Mouse (Mus musculus) macrophage (primary cell): ENCODE measurements around the gene Abcd2. TPM values are rescaled to one million over a fixed set of nuclear protein-coding genes. Genes with fewer than 3 reads are reported as not detected.

Experiments used
- H3K27ac ChIP-seq: fragments of 350-480 bp; formaldehyde crosslinking; 2 replicates; pipeline ENCODE4 v1.9.0; 2021
- H3K36me3 ChIP-seq: fragments of 350-480 bp; formaldehyde crosslinking; 2 replicates; pipeline ENCODE4 v1.9.0; 2021; ENCODE audit errors: inconsistent target
- H3K4me3 ChIP-seq: fragments of 350-480 bp; formaldehyde crosslinking; 2 replicates; pipeline ENCODE4 v1.9.0; 2021; ENCODE audit errors: inconsistent target
- H3K79me2 ChIP-seq: fragments of 350-480 bp; formaldehyde crosslinking; 2 replicates; pipeline ENCODE4 v1.9.0; 2021; ENCODE audit errors: inconsistent target
- WGBS: methylation state at CpG from one replicate; pipeline ENCODE4 v1.1.7; 2026; ENCODE audit warnings: inconsistent platforms; ENCODE audit not compliant: missing documents; 5-methylcytosine and 5-hydroxymethylcytosine counted together
- polyA plus RNA-seq: library from polyadenylated mRNA; stranded (reverse); fragments of 250-400 nt; gene quantifications from 3 replicates; pipeline ENCODE4 v1.2.4, GENCODE M21; 2018; ENCODE audit warnings: inconsistent platforms

Abcd2 gene
- polyA plus RNA-seq, 1 experiment from 2014 or later, result 12.9 TPM

- no peaks in the 10 kb centered on the region for H3K79me2 ChIP-seq
- 12% methylated on average over 9 of the region's 9 CpGs for whole genome bisulfite sequencing
- no peaks in the 10 kb centered on the region for H3K36me3 ChIP-seq
- peak overlapping the region; percentile 72 for H3K27ac ChIP-seq
- no peak overlapping the region for H3K4me3 ChIP-seq
Observed at GRCm38 (mm10) chr15:91178656-91179314, 12.8 kb downstream of the Abcd2 start.

GRCm38 (mm10) chr15:91172193-91172592, 19.4 kb downstream of the Abcd2 start:
- Histone ChIP-seq H3K36me3 (no peaks in the 10 kb centered on the region), H3K27ac (peak overlapping the region; percentile 15; the same call in 1 of the 2 replicates), H3K4me3 (no peak overlapping the region), H3K79me2 (no peaks in the 10 kb centered on the region)
- WGBS, result 5% methylated on average over 4 of the region's 4 CpGs

- 93% methylated on average over 4 of the region's 4 CpGs for whole genome bisulfite sequencing
- Histone ChIP-seq H3K27ac (0 out of 2 replicates have a peak overlapping the region, but pooled peaks have one; percentile 15), H3K36me3 (no peaks in the 10 kb centered on the region), H3K79me2 (no peaks in the 10 kb centered on the region), H3K4me3 (no peak overlapping the region)
Observed at GRCm38 (mm10) chr15:91171332-91171731, 20.3 kb downstream of the Abcd2 start.

GRCm38 (mm10) chr15:91170602-91171328, 20.8 kb downstream of the Abcd2 start:
- no peak overlapping the region for H3K27ac ChIP-seq
- H3K79me2 ChIP-seq, result no peaks in the 10 kb centered on the region
- WGBS, result 92% methylated on average over 9 of the region's 9 CpGs
- no peaks in the 10 kb centered on the region for H3K36me3 ChIP-seq
- no peak overlapping the region for H3K4me3 ChIP-seq

- peak overlapping the region; percentile 46 for H3K27ac ChIP-seq
- H3K36me3 ChIP-seq, result no peaks in the 10 kb centered on the region
- 18% methylated on average over 13 of the region's 13 CpGs for WGBS
Observed at GRCm38 (mm10) chr15:91167850-91168562, 23.6 kb downstream of the Abcd2 start.

DNA sequence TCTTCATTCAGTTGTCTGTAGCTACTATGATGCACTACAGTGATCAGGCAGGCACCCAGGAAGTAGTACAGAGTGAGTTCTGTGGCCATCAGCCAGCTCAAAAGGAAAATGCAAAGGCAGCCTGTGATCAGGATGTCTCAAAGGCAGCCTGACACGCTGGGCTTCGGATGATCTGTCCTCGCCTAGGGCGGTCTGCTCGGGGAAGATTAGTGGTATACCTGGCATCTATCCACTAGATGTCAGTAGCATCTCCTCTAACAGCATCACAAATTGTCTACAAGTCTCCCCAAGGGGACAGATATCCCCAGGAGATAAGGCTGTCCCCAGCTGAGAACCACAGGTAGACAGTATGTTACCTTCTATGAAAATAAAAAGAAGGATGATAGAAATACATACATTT, 26.6 kb downstream of the Abcd2 start:
- Histone ChIP-seq H3K36me3 (no peaks in the 10 kb centered on the region), H3K27ac (no peak overlapping the region), H3K79me2 (no peaks in the 10 kb centered on the region), H3K4me3 (no peak overlapping the region)
- WGBS, result 42% methylated on average over 5 of the region's 5 CpGs

More at GRCm38 (mm10) chr15:91167850-91168562, 23.6 kb downstream of the Abcd2 start:
- Histone ChIP-seq H3K79me2 (no peaks in the 10 kb centered on the region), H3K4me3 (no peak overlapping the region)

DNA sequence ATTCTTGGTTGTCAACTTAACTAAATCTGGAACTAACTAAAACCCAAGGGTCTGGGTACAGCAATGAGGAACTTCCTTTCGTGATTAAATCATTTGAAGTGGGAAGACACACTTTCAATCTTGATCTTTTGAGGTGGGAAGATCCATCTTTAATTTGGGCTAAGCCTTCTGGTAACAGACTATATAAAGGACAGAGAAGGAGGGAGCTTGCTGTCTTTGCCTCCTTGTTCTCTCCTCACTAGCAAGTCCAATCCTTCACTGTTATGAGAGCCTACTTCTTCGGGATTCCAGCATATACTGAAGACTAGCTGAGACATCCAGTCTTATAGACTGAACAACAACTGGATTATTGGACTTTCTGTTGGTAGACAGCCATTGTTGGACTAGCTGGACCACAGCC, 28.1 kb downstream of the Abcd2 start:
- Histone ChIP-seq H3K27ac (no peak overlapping the region), H3K79me2 (no peaks in the 10 kb centered on the region), H3K36me3 (0 out of 2 replicates have a peak, but pooled peaks cover 6% of the 10 kb centered on the region), H3K4me3 (no peak overlapping the region)
- 77% methylated on average over 2 of the region's 2 CpGs for WGBS

DNA sequence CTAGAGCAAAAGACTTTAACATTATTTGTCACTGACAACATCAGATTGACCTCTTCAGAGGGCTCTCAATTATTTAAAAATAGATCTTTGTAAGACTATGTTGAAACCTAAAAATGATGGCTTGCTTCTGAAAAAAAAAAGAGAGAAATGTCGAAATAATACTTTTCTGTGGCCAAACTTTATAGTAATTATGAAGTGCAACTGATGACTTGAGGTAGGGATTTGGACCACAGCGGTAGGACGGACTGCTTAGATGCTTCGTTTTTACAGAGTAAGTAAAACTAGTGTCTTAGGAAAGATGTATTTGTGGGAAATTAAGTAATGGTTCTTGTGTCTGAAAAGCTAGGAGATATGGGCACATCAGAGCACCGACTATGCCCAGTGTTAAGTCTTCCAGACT, 30.4 kb downstream of the Abcd2 start:
- Histone ChIP-seq H3K4me3 (no peak overlapping the region), H3K79me2 (no peaks in the 10 kb centered on the region), H3K36me3 (peaks cover 16% of the 10 kb centered on the region; the same call in 1 of the 2 replicates), H3K27ac (no peak overlapping the region)
- 81% methylated on average over 4 of the region's 5 CpGs for WGBS

GRCm38 (mm10) chr15:91153311-91153710, 38.3 kb downstream of the Abcd2 start:
- H3K27ac ChIP-seq, result no peak overlapping the region
- H3K79me2 ChIP-seq, result no peaks in the 10 kb centered on the region
- peaks cover 15% of the 10 kb centered on the region; the same call in 1 of the 2 replicates for H3K36me3 ChIP-seq
- H3K4me3 ChIP-seq, result no peak overlapping the region
- WGBS, result 96% methylated on average over 3 of the region's 3 CpGs

- WGBS, result 43% methylated on average over 1 of the region's 1 CpGs
- H3K4me3 ChIP-seq, result no peak overlapping the region
- peaks cover 15% of the 10 kb centered on the region; the same call in 1 of the 2 replicates for H3K36me3 ChIP-seq
- no peaks in the 10 kb centered on the region for H3K79me2 ChIP-seq
- H3K27ac ChIP-seq, result no peak overlapping the region
Observed at GRCm38 (mm10) chr15:91152592-91152991, 39.0 kb downstream of the Abcd2 start.

DNA sequence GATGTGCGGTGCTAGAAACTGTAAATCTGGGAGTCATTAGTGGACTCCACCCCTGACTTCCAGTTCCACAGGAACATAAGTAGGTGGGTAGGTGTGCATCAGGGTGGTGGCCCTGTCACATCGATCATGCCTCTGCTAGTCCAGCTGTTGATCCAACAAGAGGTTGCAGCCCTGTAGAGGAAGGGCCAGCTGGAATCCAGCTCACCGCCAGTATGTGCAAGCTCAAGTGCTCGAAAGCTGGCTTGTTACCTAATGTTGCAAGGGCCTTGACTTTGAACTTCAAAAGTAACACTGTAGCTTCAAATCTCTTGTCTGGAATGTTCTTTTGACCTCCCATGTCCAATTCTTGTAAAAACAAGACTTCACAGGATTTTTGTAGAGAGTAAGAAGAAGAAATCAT, 67.0 kb downstream of the Abcd2 start:
- Histone ChIP-seq H3K27ac (no peak overlapping the region), H3K79me2 (no peaks in the 10 kb centered on the region), H3K36me3 (no peaks in the 10 kb centered on the region), H3K4me3 (no peak overlapping the region)
- WGBS, result 94% methylated on average over 4 of the region's 4 CpGs

DNA sequence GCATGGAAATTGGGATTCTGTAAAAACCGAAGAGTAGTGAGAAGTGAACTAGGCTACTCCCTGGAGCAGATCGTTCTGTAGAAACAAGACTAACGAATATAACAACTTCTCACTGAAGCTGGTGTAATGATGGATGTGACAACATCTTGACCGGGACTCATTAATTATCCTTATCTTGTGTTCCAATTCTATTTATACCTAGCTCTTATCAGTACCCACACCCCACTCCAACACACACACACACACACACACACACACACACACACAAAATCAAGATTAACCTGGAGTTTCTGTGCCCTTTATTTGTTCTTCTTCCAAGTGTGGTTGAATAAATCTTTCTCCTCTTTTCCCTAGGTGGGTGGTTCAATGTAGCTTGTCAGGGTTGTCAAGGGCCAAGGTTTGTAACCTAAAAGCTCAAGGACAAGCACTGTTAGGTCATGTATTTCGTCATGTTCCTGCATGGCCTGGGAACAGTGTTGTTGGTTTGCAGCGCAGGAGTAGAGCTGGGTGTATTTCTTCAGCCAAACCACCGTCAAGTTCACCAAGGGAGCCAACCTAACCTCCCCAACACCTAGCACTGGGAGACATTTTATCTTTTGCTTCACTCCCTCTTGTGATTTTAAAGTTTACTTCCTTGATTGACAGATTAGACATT, 78.9 kb downstream of the Abcd2 start:
- no peak overlapping the region for H3K27ac ChIP-seq
- no peaks in the 10 kb centered on the region for H3K36me3 ChIP-seq
- WGBS, result 88% methylated on average over 7 of the region's 7 CpGs
- H3K79me2 ChIP-seq, result no peaks in the 10 kb centered on the region
- no peak overlapping the region for H3K4me3 ChIP-seq

- Histone ChIP-seq H3K27ac (no peak overlapping the region), H3K4me3 (no peak overlapping the region), H3K36me3 (no peaks in the 10 kb centered on the region), H3K79me2 (no peaks in the 10 kb centered on the region)
- 94% methylated on average over 5 of the region's 5 CpGs for WGBS
Observed at GRCm38 (mm10) chr15:91108102-91108659, 83.4 kb downstream of the Abcd2 start.

DNA sequence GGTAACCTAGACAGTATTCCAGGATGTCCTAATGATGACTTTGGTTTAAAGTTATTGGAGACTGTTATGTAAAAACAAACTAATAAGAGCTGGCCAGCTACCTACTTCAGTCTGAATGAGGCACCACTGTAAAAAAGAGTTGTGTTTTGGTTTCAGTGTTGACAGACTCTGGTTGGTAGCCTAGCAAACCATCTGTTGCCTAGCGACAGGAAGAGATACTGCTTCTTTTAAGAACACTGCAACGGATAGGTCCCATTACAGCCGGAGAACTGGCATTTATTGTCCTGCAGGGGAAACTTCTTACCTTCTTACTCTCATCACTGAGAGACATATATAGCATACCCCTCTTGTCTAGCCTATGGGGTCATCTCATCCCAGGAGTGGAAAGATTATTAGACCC, 86.7 kb downstream of the Abcd2 start:
- Histone ChIP-seq H3K79me2 (no peaks in the 10 kb centered on the region), H3K27ac (no peak overlapping the region), H3K36me3 (no peaks in the 10 kb centered on the region), H3K4me3 (no peak overlapping the region)
- 74% methylated on average over 3 of the region's 3 CpGs for WGBS
